Mouse (Mus musculus) regulatory T cell (primary cell): ENCODE measurements around the gene Sos2.
"Not testable (repeated sequence)": the region's sequence is repeated elsewhere in the genome, so short reads cannot be mapped to it uniquely, and the experiment has no call there.

ENCODE experiments used
- in situ Hi-C: fragments of 300-600 bp; cut with MboI, MseI; formaldehyde crosslinking; loops from one replicate; pipeline ENCODE4 v1.15.1; 2025; ENCODE audit warnings: high pct_unique_total_duplicates

Sos2 gene

GRCm38 (mm10) chr12:69573271-69573670, 108.4 kb downstream of the Sos2 start:
- in situ Hi-C loops: no loop called here

- in situ Hi-C loops: loop anchor here (5.0 kb wide), 1 partner anchor 78 kb away; no protein-coding TSS in a partner anchor
These were observed 111.7 kb downstream of the Sos2 start for GRCm38 (mm10) chr12:69569926-69570325.

- in situ Hi-C loops: loop anchor here (5.0 kb wide), 1 partner anchor 76 kb away; no protein-coding TSS in a partner anchor
These were observed 113.4 kb downstream of the Sos2 start for GRCm38 (mm10) chr12:69568266-69568665.

- in situ Hi-C loops: not testable (repeated sequence)
These were observed 120.6 kb downstream of the Sos2 start for GRCm38 (mm10) chr12:69561006-69561405.

GRCm38 (mm10) chr12:69556221-69556861, 125.3 kb downstream of the Sos2 start:
- in situ Hi-C loops: no loop called here

GRCm38 (mm10) chr12:69545456-69546178, 136.0 kb downstream of the Sos2 start:
- in situ Hi-C loops: no loop called here

GRCm38 (mm10) chr12:69544994-69545393, 136.7 kb downstream of the Sos2 start:
- in situ Hi-C loops: no loop called here

- in situ Hi-C loops: no loop called here
These were observed 137.1 kb downstream of the Sos2 start for GRCm38 (mm10) chr12:69544562-69544961.

GRCm38 (mm10) chr12:69542376-69542775, 139.3 kb downstream of the Sos2 start:
- in situ Hi-C loops: no loop called here

GRCm38 (mm10) chr12:69541663-69542062, 140.0 kb downstream of the Sos2 start:
- in situ Hi-C loops: no loop called here

- in situ Hi-C loops: no loop called here
These were observed 142.3 kb downstream of the Sos2 start for GRCm38 (mm10) chr12:69539353-69539752.

- in situ Hi-C loops: no loop called here
These were observed 143.2 kb downstream of the Sos2 start for GRCm38 (mm10) chr12:69538362-69538950.

GRCm38 (mm10) chr12:69537675-69538361, 143.8 kb downstream of the Sos2 start:
- in situ Hi-C loops: no loop called here

- in situ Hi-C loops: no loop called here
These were observed 144.4 kb downstream of the Sos2 start for GRCm38 (mm10) chr12:69537243-69537674.

- in situ Hi-C loops: no loop called here
These were observed 144.9 kb downstream of the Sos2 start for GRCm38 (mm10) chr12:69536616-69537242.
